In genomic region chr2:112761196-112761913, GRCm38 (mm10) we compare ENCODE assay signal across 16 mouse cellular contexts.
DNase-seq lines count a peak whose midpoint lies in the region; ATAC-seq and TF ChIP-seq lines count a peak whose summit lies in the region.
"Had no signal": no experiment of that assay in that cellular context is flagged by ENCODE, and none has a peak within 500 bp of the region (broad histone marks: within the 10 kb centered on the region; RNA-seq: fewer than 3 reads in every experiment).

No protein-coding gene starts in this region.

- H3K36me3 ChIP-seq in kidney, adult 2 months (ENCODE audit: control insufficient read depth, insufficient read depth, low read length) = no peaks in the 10 kb centered on the region
- H3K36me3 ChIP-seq in hindbrain, embryonic 14.5 days (replicated peaks; ENCODE audit: control insufficient read depth, insufficient read depth) = no peaks in the 10 kb centered on the region
- H3K36me3 ChIP-seq: heart, embryonic 12.5 days had no signal

- intact Hi-C loops in gastrocnemius, postnatal 14 days (cut with DNase I; ENCODE audit: low total_unique reads) = loop anchor here (10.0 kb wide), 2 partner anchors 217 to 257 kb away; no protein-coding TSS in a partner anchor

- DNase-seq in cerebellum, postnatal 10 days = peak; percentile 46 to 58
- no peak for DNase-seq in cerebellum, adult 11-12 months
- peak; percentile 29 for DNase-seq in kidney, adult 2 months
- DNase-seq in kidney, postnatal 14 days = no peak
- DNase-seq in brain, embryonic 14.5 days (ENCODE audit: low read depth) = peak; percentile 80
- no peak for DNase-seq in hindbrain, embryonic 14.5 days (ENCODE audit: low spot score)
- no peak for DNase-seq in gastrocnemius, postnatal 14 days
- no peak for DNase-seq in B cell, adult 2 months
- DNase-seq: heart, postnatal 4 days; lung, embryonic 14.5 days; right cerebral cortex, adult 18-20 months; thymus, postnatal 36 days had no signal

- no peak overlapping the region for H3K4me3 ChIP-seq in kidney, adult 2 months (ENCODE audit: insufficient read depth, low read depth, low read length)
- H3K4me3 ChIP-seq in hindbrain, embryonic 14.5 days (replicated peaks; ENCODE audit: low read length) = no peak overlapping the region
- H3K4me3 ChIP-seq: heart, embryonic 12.5 days; myocyte had no signal

- no peak overlapping the region for H3K4me2 ChIP-seq in hindbrain, embryonic 14.5 days (replicated peaks)
- H3K4me2 ChIP-seq: heart, embryonic 12.5 days; liver, embryonic 11.5 days; lung, embryonic 14.5 days had no signal

- H3K9ac ChIP-seq in hindbrain, embryonic 14.5 days = no peak overlapping the region
- H3K9ac ChIP-seq: heart, embryonic 12.5 days; lung, embryonic 14.5 days had no signal

- 64% methylated on average over 6 of the region's 6 CpGs for WGBS in kidney, adult 2 months
- 64% methylated on average over 6 of the region's 6 CpGs for WGBS in hindbrain, embryonic 14.5 days

- no peaks in the 10 kb centered on the region for H3K27me3 ChIP-seq in kidney, adult 2 months (replicated peaks; ENCODE audit: control insufficient read depth, insufficient read depth, low read length)
- no peaks in the 10 kb centered on the region for H3K27me3 ChIP-seq in hindbrain, embryonic 14.5 days (ENCODE audit: control insufficient read depth, insufficient read depth, low read length)
- H3K27me3 ChIP-seq: heart, embryonic 12.5 days had no signal

- no peak for TF ChIP-seq CTCF in kidney, adult 2 months (conservative IDR thresholded peaks at IDR 0.05; ENCODE audit: insufficient read depth, insufficient read length, low read depth, low read length)
- TF ChIP-seq CTCF in brain, embryonic 14.5 days (IDR thresholded peaks at IDR 0.05; ENCODE audit: borderline replicate concordance, extremely low read depth, insufficient read depth, insufficient read length) = no peak

- H3K4me1 ChIP-seq in kidney, adult 2 months (ENCODE audit: control insufficient read depth, insufficient read depth, low read length) = no peaks in the 10 kb centered on the region
- H3K4me1 ChIP-seq in hindbrain, embryonic 14.5 days (replicated peaks; ENCODE audit: control insufficient read depth, insufficient read depth, low read length) = peaks cover 5% of the 10 kb centered on the region; the same call in 1 of the 2 replicates
- H3K4me1 ChIP-seq: heart, embryonic 12.5 days had no signal

- TF ChIP-seq POLR2A in kidney, adult 2 months (IDR thresholded peaks at IDR 0.05; ENCODE audit: low read depth, low read length) = no peak
- no peak for TF ChIP-seq POLR2A in brain, embryonic 14.5 days (IDR thresholded peaks at IDR 0.05; ENCODE audit: borderline replicate concordance, extremely low read depth, insufficient read depth, insufficient read length, poor library complexity, severe bottlenecking)

- H3K27ac ChIP-seq in kidney, adult 2 months (ENCODE audit: insufficient read depth, low read depth, low read length) = no peak overlapping the region
- H3K27ac ChIP-seq in hindbrain, embryonic 14.5 days = no peak overlapping the region

- ATAC-seq in hindbrain, embryonic 14.5 days (ENCODE audit: low FRiP score) = 0 out of 2 replicates have a peak, but pooled peaks have one; percentile 51
- ATAC-seq: intestine, postnatal 0 days had no signal

- H3K9me3 ChIP-seq in hindbrain, embryonic 14.5 days (ENCODE audit: control insufficient read depth, low read length) = no peaks in the 10 kb centered on the region
- H3K9me3 ChIP-seq: heart, embryonic 12.5 days had no signal

Comparison
In these comparisons a context has a peak if more than half of its experiments do, and no peak if none do; other contexts are left out.
1. DNase-seq: peak in cerebellum, postnatal 10 days (2 of 2), kidney, adult 2 months (single experiment) and brain, embryonic 14.5 days (single experiment); none in cerebellum, adult 11-12 months (single experiment), kidney, postnatal 14 days (single experiment), hindbrain, embryonic 14.5 days (single experiment), gastrocnemius, postnatal 14 days (single experiment) and B cell, adult 2 months (0 of 2).